Mouse (Mus musculus): ENCODE results near the gene Acsm2. TPM values are rescaled to one million over a fixed set of nuclear protein-coding genes. Genes with fewer than 3 reads are reported as not detected.

Gene Acsm2
- 0.10 TPM for polyA plus RNA-seq (2014; fragmentation: Illumina TruSeq; extraction: RNeasy Lipid Tissue Mini Kit (QIAGEN cat#74804); ENCODE audit: low read depth, low replicate concordance)

DNA sequence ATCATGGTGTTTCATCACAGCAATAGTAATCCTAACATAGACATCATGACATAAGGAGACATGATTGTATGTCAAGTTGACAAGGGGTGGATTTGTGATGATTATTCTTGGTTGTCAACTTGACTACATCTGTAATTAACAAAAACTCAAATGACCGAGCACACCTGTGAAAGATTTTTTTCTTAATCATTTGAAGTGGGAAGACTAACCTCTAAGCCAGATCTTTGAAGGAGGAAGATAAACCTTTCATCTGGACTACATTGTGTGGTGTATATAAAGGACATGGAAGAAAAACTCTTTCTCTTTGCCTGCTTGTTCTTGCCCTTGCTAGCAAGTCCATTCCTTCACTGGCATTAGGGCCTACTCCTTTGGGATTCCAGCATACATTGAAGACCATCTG is at the start of gene Acsm2:
Gene Acsm2 (plus strand): TSS at position 301 of the 400 bp plus-strand sequence.

DNA sequence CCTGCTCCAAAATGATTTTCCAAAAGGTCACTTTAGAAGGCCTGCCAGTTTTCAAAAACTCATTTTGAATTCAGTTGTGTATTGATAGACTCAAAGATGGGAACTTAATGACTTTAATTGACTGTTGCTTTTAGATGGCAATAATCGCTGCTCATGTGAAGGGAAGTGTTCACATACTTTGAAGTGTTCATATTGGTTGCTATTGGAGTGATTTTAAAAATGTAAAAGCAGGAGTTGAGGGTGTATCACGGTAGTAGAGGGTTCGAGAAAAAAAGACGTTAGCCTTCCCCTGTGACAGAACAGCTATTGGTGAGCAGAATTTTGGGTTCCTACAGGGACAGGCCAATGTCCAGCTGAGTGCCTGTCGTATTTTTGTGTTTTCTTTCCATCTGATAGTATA is 35.0 kb upstream of the Acsm2 start, which contains the start of gene Acsm5:
Gene Acsm5 (plus strand): TSS at position 301 of the 400 bp plus-strand sequence.

DNA sequence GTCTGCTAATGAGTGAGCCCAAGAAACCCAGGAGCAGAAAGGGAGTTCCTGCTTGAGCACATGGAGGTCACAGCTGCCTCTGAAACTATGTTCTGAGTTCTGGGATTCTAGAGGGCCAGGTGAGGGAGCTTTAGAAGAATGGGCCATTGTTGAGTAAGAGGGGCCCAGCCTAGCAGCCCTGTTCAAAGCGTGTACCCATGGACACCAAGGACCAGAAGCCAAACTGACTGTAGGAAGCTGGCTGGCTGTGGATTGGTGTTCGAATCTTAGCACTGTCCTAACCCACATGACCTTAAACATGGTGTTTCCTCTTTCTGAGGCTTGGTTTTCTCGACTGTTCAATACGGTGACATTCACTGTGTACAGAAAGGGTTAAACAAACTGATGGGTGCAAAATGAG is 30.8 kb upstream of the Acsm2 start, which contains the start of gene Pdilt:
Gene Pdilt (minus strand): TSS at position 101 of the 400 bp plus-strand sequence.

DNA sequence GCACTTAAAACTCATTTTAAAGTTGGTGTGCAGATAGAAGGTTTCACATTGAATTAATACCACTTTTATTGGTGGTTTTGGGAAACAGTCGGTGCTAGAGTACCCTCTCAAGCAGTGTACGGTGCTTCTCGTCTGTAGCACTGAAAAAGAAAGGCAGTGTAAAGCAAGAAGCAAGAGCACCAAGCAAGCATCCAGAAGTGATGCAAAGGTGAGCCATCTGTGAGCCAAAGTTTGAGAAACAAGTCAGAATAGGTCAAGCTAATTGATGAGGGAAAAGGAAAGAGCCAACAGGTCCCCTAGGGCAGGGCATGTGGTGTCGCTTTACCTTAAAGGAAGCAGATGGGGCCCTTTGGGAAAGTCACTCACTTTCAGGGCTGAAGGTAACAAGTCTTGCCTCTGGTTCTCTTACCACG is 52.5 kb downstream of the Acsm2 start, which contains the start of gene Acsm1:
Gene Acsm1 (plus strand): TSS at position 363 of the 413 bp plus-strand sequence.

Other genes starting within 250 kb of the Acsm2 start
- not detected for gene Gp2, start 95.1 kb upstream of the Acsm2 start, polyA plus RNA-seq (2014; fragmentation: Illumina TruSeq; extraction: RNeasy Lipid Tissue Mini Kit (QIAGEN cat#74804); ENCODE audit: low read depth, low replicate concordance)
- 0.28 TPM for gene Umod, start 75.1 kb upstream of the Acsm2 start, polyA plus RNA-seq (2014; fragmentation: Illumina TruSeq; extraction: RNeasy Lipid Tissue Mini Kit (QIAGEN cat#74804); ENCODE audit: low read depth, low replicate concordance)
- gene Acsm5, start 34.9 kb upstream of the Acsm2 start, polyA plus RNA-seq (2014; fragmentation: Illumina TruSeq; extraction: RNeasy Lipid Tissue Mini Kit (QIAGEN cat#74804); ENCODE audit: low read depth, low replicate concordance), result 0.34 TPM
- gene Pdilt, start 30.9 kb upstream of the Acsm2 start, polyA plus RNA-seq (2014; fragmentation: Illumina TruSeq; extraction: RNeasy Lipid Tissue Mini Kit (QIAGEN cat#74804); ENCODE audit: low read depth, low replicate concordance), result 321 TPM
- not detected for gene Acsm1, start 52.7 kb downstream of the Acsm2 start, polyA plus RNA-seq (2014; fragmentation: Illumina TruSeq; extraction: RNeasy Lipid Tissue Mini Kit (QIAGEN cat#74804); ENCODE audit: low read depth, low replicate concordance)
- gene Acsm4, start 135.7 kb downstream of the Acsm2 start, polyA plus RNA-seq (2014; fragmentation: Illumina TruSeq; extraction: RNeasy Lipid Tissue Mini Kit (QIAGEN cat#74804); ENCODE audit: low read depth, low replicate concordance), result not detected
- gene Thumpd1, start 166.5 kb downstream of the Acsm2 start, polyA plus RNA-seq (2014; fragmentation: Illumina TruSeq; extraction: RNeasy Lipid Tissue Mini Kit (QIAGEN cat#74804); ENCODE audit: low read depth, low replicate concordance), result 39.0 TPM
- gene Acsm3, start 206.6 kb downstream of the Acsm2 start, polyA plus RNA-seq (2014; fragmentation: Illumina TruSeq; extraction: RNeasy Lipid Tissue Mini Kit (QIAGEN cat#74804); ENCODE audit: low read depth, low replicate concordance), result 3.2 TPM
- gene Rexo5, start 239.7 kb downstream of the Acsm2 start, polyA plus RNA-seq (2014; fragmentation: Illumina TruSeq; extraction: RNeasy Lipid Tissue Mini Kit (QIAGEN cat#74804); ENCODE audit: low read depth, low replicate concordance), result 257 TPM
- gene Eri2, start 239.7 kb downstream of the Acsm2 start, polyA plus RNA-seq (2014; fragmentation: Illumina TruSeq; extraction: RNeasy Lipid Tissue Mini Kit (QIAGEN cat#74804); ENCODE audit: low read depth, low replicate concordance), result 26.7 TPM

Measured in testis, adult 10 weeks (tissue).